Mouse (Mus musculus): ENCODE results near the gene Glmp.

- TF ChIP-seq POLR2A (IDR thresholded peaks at IDR 0.05; ENCODE audit: insufficient read depth, low read depth, low read length) (no peak), CTCF (IDR thresholded peaks at IDR 0.05; ENCODE audit: insufficient read depth, low read depth, low read length) (no peak)
Observed at GRCm38 (mm10) chr3:88297321-88297851, 27.4 kb upstream of the Glmp start.
